Mouse (Mus musculus) neural tube, embryonic 10.5 days (tissue): ENCODE results near the gene Hs3st5.
A peak's percentile ranks its signal among the peaks of the same experiment; 100 is the strongest.
"Not testable (repeated sequence)": the region's sequence is repeated elsewhere in the genome, so short reads cannot be mapped to it uniquely, and the experiment has no call there.

Source experiments
- DNase-seq: peaks from one replicate; pipeline ENCODE4 v3.0.0-alpha.2; 2017; ENCODE audit warnings: low spot score; ENCODE audit errors: extremely low spot score

The Hs3st5 gene

GRCm38 (mm10) chr10:36506727-36507555, at the start of gene Hs3st5:
Hs3st5 (plus strand) TSS chr10:36506814.
- DNase-seq, result peak; percentile 63

- DNase-seq, result no peak
Measured at GRCm38 (mm10) chr10:36468664-36469063, 38.0 kb upstream of the Hs3st5 start.

- DNase-seq, result no peak
Measured at GRCm38 (mm10) chr10:36471135-36471534, 35.5 kb upstream of the Hs3st5 start.

GRCm38 (mm10) chr10:36474834-36475233, 31.8 kb upstream of the Hs3st5 start:
- no peak for DNase-seq

- no peak for DNase-seq
Measured at GRCm38 (mm10) chr10:36477543-36477942, 29.1 kb upstream of the Hs3st5 start.

- no peak for DNase-seq
Measured at GRCm38 (mm10) chr10:36483362-36483761, 23.3 kb upstream of the Hs3st5 start.

- no peak for DNase-seq
Measured at GRCm38 (mm10) chr10:36484011-36484410, 22.6 kb upstream of the Hs3st5 start.

- no peak for DNase-seq
Measured at GRCm38 (mm10) chr10:36484728-36485300, 21.8 kb upstream of the Hs3st5 start.

- DNase-seq, result no peak
Measured at GRCm38 (mm10) chr10:36493566-36493965, 13.0 kb upstream of the Hs3st5 start.

GRCm38 (mm10) chr10:36499713-36500112, 6.9 kb upstream of the Hs3st5 start:
- no peak for DNase-seq

- DNase-seq, result peak; percentile 21
Measured at GRCm38 (mm10) chr10:36506033-36506726, 434 bp upstream of the Hs3st5 start.

- DNase-seq, result peak; percentile 62
Measured at GRCm38 (mm10) chr10:36507556-36507870, 899 bp downstream of the Hs3st5 start.

GRCm38 (mm10) chr10:36507991-36508546, 1.5 kb downstream of the Hs3st5 start:
- no peak for DNase-seq

- no peak for DNase-seq
Measured at GRCm38 (mm10) chr10:36509477-36509876, 2.9 kb downstream of the Hs3st5 start.

GRCm38 (mm10) chr10:36523881-36524280, 17.3 kb downstream of the Hs3st5 start:
- no peak for DNase-seq

GRCm38 (mm10) chr10:36533633-36534335, 27.2 kb downstream of the Hs3st5 start:
- no peak for DNase-seq

- no peak for DNase-seq
Measured at GRCm38 (mm10) chr10:36546622-36547021, 40.0 kb downstream of the Hs3st5 start.

- not testable (repeated sequence) for DNase-seq
Measured at GRCm38 (mm10) chr10:36547713-36548112, 41.1 kb downstream of the Hs3st5 start.

GRCm38 (mm10) chr10:36554057-36554456, 47.4 kb downstream of the Hs3st5 start:
- no peak for DNase-seq

GRCm38 (mm10) chr10:36554941-36555888, 48.6 kb downstream of the Hs3st5 start:
- no peak for DNase-seq
